Mouse (Mus musculus): ENCODE measurements at regions not wholly inside any gene's neighbourhood (a gene's known extent, or its start where the extent isn't known, plus 50 kb on each side); places are given as distances from the start of the nearest gene placed in this dataset.
A peak's percentile ranks its signal among the peaks of the same experiment; 100 is the strongest.
"Not testable (repeated sequence)": the region's sequence is repeated elsewhere in the genome, so short reads cannot be mapped to it uniquely, and the experiment has no call there.

GRCm38 (mm10) chr12:44674541-44674940 is 345.9 kb downstream of the Nrcam start:
- not testable (repeated sequence) for H3K9me3 ChIP-seq (ENCODE audit: control insufficient read depth, low read length); DNase-seq (ENCODE audit: low spot score); H3K4me3 ChIP-seq (ENCODE audit: low read depth, low read length); H3K27me3 ChIP-seq (ENCODE audit: control insufficient read depth, insufficient read depth, low read length); H3K36me3 ChIP-seq (ENCODE audit: control insufficient read depth, insufficient read depth, low read length); H3K9ac ChIP-seq (ENCODE audit: low read length); ATAC-seq (ENCODE audit: low FRiP score, low TSS enrichment); H3K27ac ChIP-seq (replicated peaks); H3K4me1 ChIP-seq (replicated peaks; ENCODE audit: control insufficient read depth, insufficient read depth); H3K4me2 ChIP-seq (replicated peaks; ENCODE audit: low read depth)
- WGBS: 75% methylated on average over 3 of the region's 3 CpGs
- peak; percentile 63 for TF ChIP-seq CTCF (IDR thresholded peaks at IDR 0.05; ENCODE audit: low read depth)

GRCm38 (mm10) chr12:44675003-44675402 is 346.3 kb downstream of the Nrcam start:
- TF ChIP-seq EP300 (optimal IDR thresholded peaks at IDR 0.05): no peak
- peak; percentile 30; the same call in 1 of the 2 replicates for TF ChIP-seq CTCF (IDR thresholded peaks at IDR 0.05; ENCODE audit: low read depth)
- ATAC-seq (ENCODE audit: low FRiP score, low TSS enrichment): no peak

More at GRCm38 (mm10) chr12:44675003-44675402, 346.3 kb downstream of the Nrcam start:
- H3K36me3 ChIP-seq (ENCODE audit: control insufficient read depth, insufficient read depth, low read length): no peaks in the 10 kb centered on the region
- H3K27ac ChIP-seq (replicated peaks): no peak overlapping the region
- H3K27me3 ChIP-seq (ENCODE audit: control insufficient read depth, insufficient read depth, low read length): no peaks in the 10 kb centered on the region
- no peak overlapping the region for H3K4me3 ChIP-seq (ENCODE audit: low read depth, low read length)
- H3K9ac ChIP-seq (ENCODE audit: low read length): no peak overlapping the region
- no peak for DNase-seq (ENCODE audit: low spot score)
- H3K9me3 ChIP-seq (ENCODE audit: control insufficient read depth, low read length): no peaks in the 10 kb centered on the region
- H3K4me2 ChIP-seq (replicated peaks; ENCODE audit: low read depth): no peak overlapping the region
- H3K4me1 ChIP-seq (replicated peaks; ENCODE audit: control insufficient read depth, insufficient read depth): no peaks in the 10 kb centered on the region
